Mouse (Mus musculus): ENCODE data around the gene Lamb2. TPM values are rescaled to one million over a fixed set of nuclear protein-coding genes. Genes with fewer than 3 reads are reported as not detected.

Gene Lamb2
- polyA plus RNA-seq (2012; rRNA removed), result 67.7 and 81.1 TPM in 2 replicates

GRCm38 (mm10) chr9:108479721-108480351, at the start of gene Lamb2:
TSS of gene Lamb2 (plus strand) at chr9:108479736.

GRCm38 (mm10) chr9:108436182-108436581, 43.4 kb upstream of the Lamb2 start, which contains the start of gene BC048562:
TSS of gene BC048562 (plus strand) at chr9:108436482.

GRCm38 (mm10) chr9:108460319-108461178, 19.0 kb upstream of the Lamb2 start, which contains the start of gene Ccdc71:
TSS of gene Ccdc71 (plus strand) at chr9:108460527.

GRCm38 (mm10) chr9:108461181-108461631, 18.3 kb upstream of the Lamb2 start, which contains the start of gene Klhdc8b:
TSS of gene Klhdc8b (minus strand) at chr9:108461581.

GRCm38 (mm10) chr9:108490559-108491285, 11.2 kb downstream of the Lamb2 start, which contains the start of gene Usp19:
TSS of gene Usp19 (plus strand) at chr9:108490602.

GRCm38 (mm10) chr9:108507619-108508434, 28.3 kb downstream of the Lamb2 start, which contains the start of gene Qars:
TSS of gene Qars (plus strand) at chr9:108507706.

GRCm38 (mm10) chr9:108516380-108517251, 37.1 kb downstream of the Lamb2 start, which contains the start of gene Qrich1:
TSS of gene Qrich1 (plus strand) at chr9:108516806.

Other genes starting within 250 kb of the Lamb2 start
- 23.8 and 29.4 TPM in 2 replicates for gene Dag1, start 215.8 kb upstream of the Lamb2 start, polyA plus RNA-seq (2012; rRNA removed)
- gene Nicn1, start 189.3 kb upstream of the Lamb2 start, polyA plus RNA-seq (2012; rRNA removed), result 30.2 and 45.5 TPM in 2 replicates
- 40.6 and 51.6 TPM in 2 replicates for gene Amt, start 182.9 kb upstream of the Lamb2 start, polyA plus RNA-seq (2012; rRNA removed)
- 236 and 260 TPM in 2 replicates for gene Rhoa, start 173.6 kb upstream of the Lamb2 start, polyA plus RNA-seq (2012; rRNA removed)
- gene Tcta, start 173.6 kb upstream of the Lamb2 start, polyA plus RNA-seq (2012; rRNA removed), result 12.7 and 22.2 TPM in 2 replicates
- 654 and 762 TPM in 2 replicates for gene Gpx1, start 140.8 kb upstream of the Lamb2 start, polyA plus RNA-seq (2012; rRNA removed)
- 113 and 120 TPM in 2 replicates for gene Usp4, start 131.9 kb upstream of the Lamb2 start, polyA plus RNA-seq (2012; rRNA removed)
- gene 1700102P08Rik, start 86.9 kb upstream of the Lamb2 start, polyA plus RNA-seq (2012; rRNA removed), result 1.4 and 1.8 TPM in 2 replicates
- 1.1 and 1.6 TPM in 2 replicates for gene Ccdc36, start 51.3 kb upstream of the Lamb2 start, polyA plus RNA-seq (2012; rRNA removed)
- not detected in 2 replicates for gene BC048562, start 43.3 kb upstream of the Lamb2 start, polyA plus RNA-seq (2012; rRNA removed)
- gene Ccdc71, start 19.2 kb upstream of the Lamb2 start, polyA plus RNA-seq (2012; rRNA removed), result 25.0 and 28.4 TPM in 2 replicates
- 43.0 and 49.4 TPM in 2 replicates for gene Klhdc8b, start 18.2 kb upstream of the Lamb2 start, polyA plus RNA-seq (2012; rRNA removed)
- gene Usp19, start 10.9 kb downstream of the Lamb2 start, polyA plus RNA-seq (2012; rRNA removed), result 146 and 160 TPM in 2 replicates
- 239 and 264 TPM in 2 replicates for gene Qars, start 28.0 kb downstream of the Lamb2 start, polyA plus RNA-seq (2012; rRNA removed)
- 122 and 154 TPM in 2 replicates for gene Qrich1, start 37.1 kb downstream of the Lamb2 start, polyA plus RNA-seq (2012; rRNA removed)
- 175 and 189 TPM in 2 replicates for gene Impdh2, start 80.5 kb downstream of the Lamb2 start, polyA plus RNA-seq (2012; rRNA removed)
- gene Ndufaf3, start 87.7 kb downstream of the Lamb2 start, polyA plus RNA-seq (2012; rRNA removed), result 21.4 and 26.3 TPM in 2 replicates
- 83.0 and 118 TPM in 2 replicates for gene Dalrd3, start 90.2 kb downstream of the Lamb2 start, polyA plus RNA-seq (2012; rRNA removed)
- gene Wdr6, start 99.0 kb downstream of the Lamb2 start, polyA plus RNA-seq (2012; rRNA removed), result 129 and 170 TPM in 2 replicates
- 11.8 and 12.4 TPM in 2 replicates for gene P4htm, start 117.9 kb downstream of the Lamb2 start, polyA plus RNA-seq (2012; rRNA removed)
- 45.1 and 49.2 TPM in 2 replicates for gene Arih2, start 169.7 kb downstream of the Lamb2 start, polyA plus RNA-seq (2012; rRNA removed)
- 17.2 and 21.2 TPM in 2 replicates for gene Slc25a20, start 182.4 kb downstream of the Lamb2 start, polyA plus RNA-seq (2012; rRNA removed)
- gene Prkar2a, start 209.6 kb downstream of the Lamb2 start, polyA plus RNA-seq (2012; rRNA removed), result 27.2 and 40.2 TPM in 2 replicates